Mouse (Mus musculus): ENCODE measurements around the gene Map2. TPM values are rescaled to one million over a fixed set of nuclear protein-coding genes. Genes with fewer than 3 reads are reported as not detected.

Map2 gene
- total RNA-seq, 2 experiments from 2014 or later, result 3.5 to 4.2 TPM

DNA sequence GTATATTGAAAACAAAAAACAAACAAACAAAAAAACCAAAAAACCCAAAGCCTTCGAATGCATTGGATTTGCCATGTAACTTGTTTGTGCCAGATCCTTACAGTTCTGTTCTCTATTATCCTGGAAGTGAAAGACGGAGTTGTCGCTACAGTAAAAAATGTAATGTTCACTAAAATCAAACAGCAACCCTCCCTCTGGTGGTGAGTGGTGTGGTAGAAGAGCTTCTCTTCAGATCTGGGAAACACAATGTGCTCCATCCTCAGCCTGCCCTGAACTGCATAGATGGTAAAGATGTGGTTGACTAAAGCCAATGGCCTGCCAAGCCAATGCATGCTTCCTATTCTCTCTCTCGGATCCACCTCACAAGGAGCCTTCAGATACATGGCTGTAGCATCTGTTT lies 105.1 kb downstream of the Map2 start:
- no peak for DNase-seq

DNA sequence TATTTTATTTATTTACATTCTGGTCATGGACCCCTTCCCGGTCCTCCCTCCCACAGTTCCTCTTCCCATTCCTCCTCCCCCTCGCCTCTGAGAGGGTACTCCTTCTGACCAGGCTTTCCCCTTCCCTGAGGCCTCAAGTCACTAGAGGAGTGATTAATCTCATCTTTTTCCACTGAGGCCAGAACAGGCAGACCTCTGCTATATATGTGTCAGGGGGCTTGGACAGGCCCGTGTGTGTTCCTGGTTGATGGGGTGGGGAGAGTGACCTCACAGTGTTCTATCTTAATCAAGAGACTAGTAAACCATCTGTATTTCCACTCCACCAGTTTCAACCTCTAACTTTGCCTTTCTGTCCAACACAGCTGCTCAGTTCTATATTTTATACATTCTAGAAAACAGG lies 107.4 kb downstream of the Map2 start:
- no peak for DNase-seq
- intact Hi-C loops (cut with DNase I), result no loop called here

More for the DNA sequence above, 105.1 kb downstream of the Map2 start:
- intact Hi-C loops (cut with DNase I), result no loop called here

DNA sequence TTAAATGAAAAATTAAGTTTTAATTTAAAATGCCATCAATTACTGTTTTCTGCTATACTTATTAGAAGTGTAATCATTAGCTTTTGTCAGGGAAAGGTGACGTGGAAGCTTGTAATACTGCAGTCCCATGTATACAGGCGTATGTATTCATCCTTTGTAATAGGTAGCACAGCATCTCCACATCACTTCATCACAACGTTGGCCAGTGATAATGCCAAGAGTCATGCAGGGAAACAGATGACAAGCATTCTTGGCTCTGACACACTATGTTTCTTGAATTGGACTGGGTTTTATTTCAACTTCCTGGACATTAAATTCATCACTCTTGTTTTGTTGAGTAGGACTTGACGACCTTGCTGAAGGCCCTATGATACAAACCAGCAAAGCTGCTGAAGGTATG lies 113.9 kb downstream of the Map2 start:
- intact Hi-C loops (cut with DNase I), result no loop called here
- DNase-seq, result no peak

DNA sequence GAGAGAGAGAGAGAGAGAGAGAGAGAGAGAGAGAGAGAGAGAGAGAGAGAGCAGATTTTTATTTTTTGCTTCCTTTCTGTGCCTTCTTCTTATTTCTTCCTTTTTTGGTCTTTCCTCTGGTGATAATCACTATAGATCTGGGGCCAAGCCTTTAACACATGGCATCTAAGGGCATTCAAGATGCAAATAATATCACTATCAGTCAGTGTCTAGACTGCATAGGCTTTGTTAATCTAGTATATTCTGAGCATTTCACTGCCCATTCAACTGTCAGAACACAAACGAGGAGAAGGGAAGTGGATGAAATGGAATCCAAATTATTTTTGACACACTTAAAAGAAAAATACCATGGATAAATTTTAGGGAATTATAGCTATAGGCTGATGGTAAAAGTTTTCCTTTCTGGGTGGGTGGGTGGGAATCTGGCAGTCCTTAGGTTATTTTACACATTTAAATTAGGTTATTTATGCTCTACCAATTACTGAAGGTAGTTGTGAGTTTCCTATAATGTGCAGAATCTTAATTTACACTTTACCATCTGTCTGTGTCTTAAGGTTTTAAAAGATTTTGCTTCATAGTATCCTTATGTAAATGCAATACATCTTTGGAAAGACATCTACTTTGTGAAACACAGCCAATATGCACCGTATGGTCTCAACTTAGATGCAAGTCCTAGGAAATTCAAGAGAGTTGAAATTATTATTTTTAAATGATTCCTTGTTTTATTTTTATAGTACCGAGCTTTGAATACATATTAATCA lies 117.2 kb downstream of the Map2 start:
- intact Hi-C loops (cut with DNase I), result no loop called here
- no peak for DNase-seq

DNA sequence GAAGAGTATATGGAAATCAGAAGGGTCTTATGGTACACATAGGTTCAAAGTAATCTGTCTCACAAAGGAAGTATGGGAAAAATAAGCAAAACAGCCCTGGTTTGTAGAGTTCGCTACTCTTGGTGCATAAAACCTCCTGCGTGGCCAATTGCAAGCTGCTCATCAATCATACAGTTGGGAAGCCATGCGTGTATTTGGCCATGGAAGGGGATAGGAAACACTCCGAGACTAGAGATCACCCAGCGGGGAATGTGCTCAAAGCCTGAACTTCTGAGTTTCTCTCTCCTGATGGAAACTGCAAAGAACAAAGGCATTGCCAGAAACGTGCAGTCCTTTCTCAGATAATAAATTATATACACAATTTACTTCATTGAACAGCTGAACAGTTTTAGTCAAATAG lies 124.3 kb downstream of the Map2 start:
- intact Hi-C loops (cut with DNase I), result no loop called here
- no peak for DNase-seq

DNA sequence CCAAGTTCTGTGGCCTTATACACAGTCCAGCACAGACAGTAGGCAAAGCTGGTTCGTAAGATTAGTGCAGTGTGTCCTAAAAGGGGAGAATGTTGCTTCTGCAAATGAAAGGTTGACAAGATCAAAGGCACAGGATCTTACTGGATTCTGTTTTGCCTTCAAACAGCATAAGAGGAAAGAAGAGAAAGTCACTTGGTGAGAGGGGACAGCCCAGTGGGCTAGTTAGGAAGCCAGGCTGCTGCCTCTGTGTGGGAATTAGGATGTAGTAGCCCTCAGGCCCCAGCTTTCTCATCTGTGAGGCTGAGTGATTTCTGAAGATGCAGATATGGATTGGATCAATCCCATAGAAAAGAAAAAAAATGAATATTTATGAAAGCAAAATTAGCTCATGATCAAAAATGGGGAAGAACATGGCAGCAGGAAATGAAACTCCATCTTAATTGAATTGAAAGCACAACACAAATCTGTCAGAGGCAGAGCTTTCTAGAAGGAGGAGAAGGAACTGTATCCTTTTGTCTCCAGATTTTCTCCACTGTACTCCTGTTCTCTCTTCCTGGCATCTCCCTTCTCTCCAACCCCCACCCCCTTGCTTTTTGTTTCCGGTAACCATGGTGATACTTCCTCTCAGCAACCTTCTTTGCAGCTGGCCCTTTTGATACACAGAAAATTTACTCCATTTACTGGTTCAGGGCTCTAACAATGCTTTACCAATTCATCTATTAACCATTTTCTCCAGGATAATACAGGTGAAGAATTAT lies 145.5 kb downstream of the Map2 start:
- intact Hi-C loops (cut with DNase I), result no loop called here
- DNase-seq, result no peak

DNA sequence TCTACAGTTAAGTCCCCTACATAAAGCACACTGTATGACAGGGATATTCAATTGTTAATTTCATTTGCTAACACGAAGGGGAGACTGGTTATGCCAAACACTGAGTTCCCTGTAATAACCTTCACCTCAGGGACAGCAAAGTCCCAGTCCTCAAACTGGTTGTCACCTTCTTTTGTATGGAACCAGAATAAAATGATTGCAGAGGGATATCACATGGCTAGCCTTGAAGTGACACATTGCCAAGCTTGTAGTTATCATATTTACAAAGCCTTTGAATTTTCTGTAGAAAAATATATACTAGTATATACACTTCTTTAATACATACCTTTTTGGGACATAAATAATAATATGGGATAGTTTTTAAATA lies 146.0 kb downstream of the Map2 start:
- intact Hi-C loops (cut with DNase I), result no loop called here
- DNase-seq, result no peak

DNA sequence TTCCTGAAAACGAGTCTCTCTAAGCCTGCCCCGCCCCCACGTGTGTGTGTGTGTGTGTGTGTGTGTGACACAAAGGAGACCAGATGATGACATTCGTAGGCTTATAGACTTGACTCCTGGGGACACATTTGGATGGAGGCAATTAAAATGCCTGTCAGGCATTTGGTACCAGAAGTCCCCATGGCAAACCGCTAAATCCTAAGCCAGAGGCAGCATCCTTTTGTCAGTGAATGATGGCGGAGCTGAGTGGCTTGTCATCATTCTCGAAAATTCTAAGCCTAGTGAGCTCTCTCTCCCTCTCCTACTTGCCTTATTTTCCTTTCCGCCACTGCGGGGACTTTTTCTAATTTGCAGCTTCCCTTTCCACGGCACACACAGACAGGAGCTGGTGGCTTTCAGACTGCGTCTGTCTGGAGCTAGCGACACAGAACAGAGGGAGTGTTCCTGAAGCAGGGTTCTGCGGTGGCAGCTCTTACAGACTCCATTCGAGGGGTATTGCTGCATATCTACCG lies 146.6 kb downstream of the Map2 start:
- intact Hi-C loops (cut with DNase I), result no loop called here
- no peak for DNase-seq

DNA sequence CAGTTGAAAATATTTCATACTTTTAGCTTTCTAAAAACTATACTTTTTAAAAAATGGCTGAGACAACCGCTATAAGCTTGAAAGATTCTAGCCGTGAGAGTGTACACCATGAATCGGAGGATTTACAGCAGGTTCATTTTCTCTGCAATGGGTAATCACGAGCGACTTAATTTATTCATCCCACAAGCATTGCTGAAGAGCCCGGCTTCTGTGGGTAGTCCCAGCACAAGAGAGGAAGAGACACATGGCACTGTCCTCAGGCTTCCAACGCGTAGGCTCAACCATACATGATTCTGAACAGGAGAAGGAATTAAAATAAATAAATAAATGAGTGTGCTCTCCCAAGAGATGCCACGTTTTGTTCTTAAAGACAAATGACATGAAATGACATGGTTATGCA lies 148.4 kb downstream of the Map2 start:
- DNase-seq, result no peak
- intact Hi-C loops (cut with DNase I), result no loop called here

DNA sequence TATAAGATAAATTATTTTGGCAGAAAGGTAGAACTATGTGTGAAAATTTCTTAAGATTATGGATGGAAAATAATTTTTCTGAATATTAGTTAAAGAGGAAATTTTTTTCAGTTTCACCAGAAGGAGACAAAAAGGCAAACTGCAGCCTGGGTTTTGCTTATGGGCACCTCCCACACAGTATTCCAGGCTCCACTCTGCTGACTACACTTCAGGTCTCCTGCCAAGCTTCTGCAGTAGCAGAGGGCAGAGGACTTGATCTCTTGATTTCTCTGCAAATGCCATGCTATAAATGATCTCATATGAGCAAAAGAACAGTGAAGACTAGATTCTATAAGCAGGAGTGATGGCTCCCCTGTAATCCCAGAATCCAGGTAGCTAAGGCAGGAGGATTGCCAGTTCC lies 149.9 kb downstream of the Map2 start:
- no peak for DNase-seq
- intact Hi-C loops (cut with DNase I), result no loop called here

DNA sequence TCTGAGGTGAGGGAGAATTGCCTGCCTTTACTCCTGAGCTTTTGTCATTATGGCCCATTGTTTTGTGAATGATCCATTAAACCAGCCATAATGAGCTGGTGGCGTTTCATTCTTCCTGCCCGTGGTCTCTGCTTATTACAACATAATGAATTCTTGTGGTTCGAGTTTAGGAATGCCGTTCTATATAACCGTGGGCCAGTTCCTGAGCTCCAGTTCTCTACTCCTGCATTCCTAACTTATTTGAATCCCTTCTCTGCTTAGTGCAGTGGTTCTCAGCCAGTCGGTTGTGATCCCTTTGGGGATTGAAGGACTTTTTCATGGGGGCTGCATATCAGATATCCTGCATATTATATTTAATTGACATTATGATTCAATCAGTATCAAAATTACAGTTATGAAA lies 153.9 kb downstream of the Map2 start:
- intact Hi-C loops (cut with DNase I), result no loop called here
- no peak for DNase-seq

DNA sequence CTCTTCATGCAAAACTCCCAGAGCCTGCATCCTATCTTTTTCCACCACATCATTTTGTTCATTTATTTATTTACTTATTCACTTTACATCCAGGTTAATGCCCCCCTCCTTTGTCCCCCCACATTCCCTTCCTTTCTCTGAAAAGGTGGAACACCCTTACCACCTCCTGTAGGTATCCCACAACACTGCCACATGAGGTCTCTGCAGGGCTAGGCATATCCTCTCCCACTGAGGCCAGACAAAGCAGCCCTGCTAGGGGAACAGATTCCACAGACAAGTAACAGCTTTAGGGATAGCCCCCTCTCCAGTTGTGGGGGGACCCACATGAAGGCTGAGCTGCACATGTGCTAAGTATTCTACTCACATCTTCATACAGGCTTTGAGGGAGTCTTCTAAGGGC lies 154.5 kb downstream of the Map2 start:
- DNase-seq, result no peak
- intact Hi-C loops (cut with DNase I), result no loop called here

DNA sequence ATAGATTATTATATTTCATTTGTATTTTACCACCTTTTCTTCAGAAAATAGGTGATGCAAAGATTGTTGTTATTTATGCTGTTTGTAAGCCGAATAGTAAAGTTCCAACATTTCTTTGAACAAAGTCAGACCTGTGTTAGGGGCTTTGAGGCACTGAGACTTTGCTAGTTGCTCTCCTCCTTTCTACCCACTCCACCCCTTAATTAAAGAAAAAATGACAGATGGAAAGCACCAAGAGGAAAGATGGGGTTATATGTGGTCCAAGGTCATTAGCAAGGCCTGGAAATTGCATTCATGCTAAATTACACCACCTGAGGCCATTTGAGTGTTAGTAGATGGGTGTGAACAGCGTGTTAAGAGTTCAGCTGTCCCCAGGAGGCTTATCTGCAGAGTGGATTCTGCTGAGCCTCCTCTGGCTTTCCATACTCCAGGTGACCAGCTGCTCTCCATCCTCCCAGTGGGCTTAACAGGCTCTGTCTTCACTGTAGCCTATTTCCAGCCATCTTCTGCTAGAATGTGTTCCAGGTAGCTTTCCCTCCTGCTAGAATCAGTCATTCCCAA lies 160.7 kb downstream of the Map2 start:
- no peak for DNase-seq
- intact Hi-C loops (cut with DNase I), result no loop called here

DNA sequence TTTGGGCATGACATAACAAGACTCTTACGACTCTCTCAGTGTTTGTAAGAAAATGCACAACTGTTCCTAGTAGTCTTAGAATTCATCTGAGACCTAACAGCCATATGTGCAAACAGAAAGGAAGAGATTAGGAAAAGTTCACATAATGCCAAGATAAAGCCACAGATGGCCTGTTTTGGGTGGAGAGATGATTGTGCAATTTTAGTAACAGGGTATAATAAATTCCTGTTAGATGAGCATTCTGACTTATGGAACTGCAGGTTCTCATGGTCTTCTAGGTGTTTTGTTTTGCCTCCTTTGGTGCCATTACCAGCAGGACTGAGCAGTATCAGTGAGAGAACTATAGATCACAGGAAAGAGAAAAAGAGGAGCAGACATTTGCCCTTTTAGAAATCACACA lies 164.1 kb downstream of the Map2 start:
- DNase-seq, result no peak
- intact Hi-C loops (cut with DNase I), result no loop called here

DNA sequence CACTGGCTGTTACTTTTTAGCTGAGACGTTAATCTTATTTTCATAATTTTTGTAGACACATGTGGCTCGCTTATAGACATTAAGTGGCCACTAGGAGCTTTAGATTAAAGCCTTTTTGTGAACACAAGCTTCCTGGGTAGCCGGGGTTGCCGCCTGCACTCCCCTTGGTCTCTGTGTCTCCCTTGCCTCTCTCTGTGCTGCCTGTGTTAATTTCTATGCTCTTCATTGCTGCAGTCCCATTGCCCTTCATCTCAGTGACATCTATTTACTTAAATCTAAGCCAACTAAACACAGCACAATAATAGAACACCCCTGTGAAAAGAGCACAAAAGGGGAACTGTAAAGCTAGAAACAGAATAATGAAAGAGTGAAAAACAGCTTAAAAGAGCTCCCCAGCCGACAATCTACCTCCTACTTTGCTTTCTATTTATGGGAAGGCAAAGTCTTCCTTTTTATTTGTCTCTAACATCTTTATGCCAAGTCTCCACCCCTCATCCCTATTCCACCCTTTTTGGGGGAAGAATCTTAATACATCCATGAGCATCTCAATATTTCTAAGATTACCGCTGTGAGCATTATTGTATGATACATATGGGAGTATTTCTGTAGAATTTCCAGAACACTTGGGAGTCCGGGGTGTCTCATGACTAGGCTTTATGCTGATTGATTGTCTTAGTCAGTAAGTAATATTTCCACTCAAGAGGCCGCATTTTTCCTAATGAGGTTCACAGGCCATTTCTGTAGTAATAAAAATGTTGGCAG lies 173.5 kb downstream of the Map2 start:
- intact Hi-C loops (cut with DNase I), result no loop called here
- no peak for DNase-seq

DNA sequence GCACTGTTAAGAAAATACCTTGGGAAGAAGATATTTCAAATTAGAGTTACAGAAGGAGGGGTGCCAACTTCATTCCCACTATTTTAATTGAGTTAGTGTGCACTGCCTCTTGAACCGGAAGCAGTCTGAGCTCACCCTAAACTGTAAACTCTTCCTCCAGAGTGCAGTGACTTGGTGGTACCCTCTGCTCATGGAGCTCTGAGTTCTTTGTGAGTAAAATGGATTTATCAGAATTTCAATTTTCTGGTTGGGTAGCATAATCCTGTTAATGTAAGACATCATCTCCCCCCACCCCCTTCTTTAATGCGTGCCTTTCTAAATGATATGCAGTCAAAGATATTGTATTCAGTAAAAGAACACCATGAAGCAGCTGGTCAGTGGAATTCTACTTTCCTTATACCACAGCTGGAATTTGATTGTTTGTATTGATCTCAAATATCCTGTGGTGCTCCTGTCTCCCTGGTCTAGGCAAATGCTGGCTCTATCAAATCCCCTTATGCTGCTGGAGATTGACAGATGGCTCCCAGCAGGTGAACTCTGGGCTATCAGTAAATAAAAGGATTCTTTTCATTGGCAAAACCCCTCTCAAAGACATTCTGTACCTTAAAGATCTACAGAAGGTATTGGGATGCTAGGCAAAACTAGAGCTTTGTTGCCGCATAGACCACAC lies 174.2 kb downstream of the Map2 start:
- intact Hi-C loops (cut with DNase I), result no loop called here
- no peak for DNase-seq

DNA sequence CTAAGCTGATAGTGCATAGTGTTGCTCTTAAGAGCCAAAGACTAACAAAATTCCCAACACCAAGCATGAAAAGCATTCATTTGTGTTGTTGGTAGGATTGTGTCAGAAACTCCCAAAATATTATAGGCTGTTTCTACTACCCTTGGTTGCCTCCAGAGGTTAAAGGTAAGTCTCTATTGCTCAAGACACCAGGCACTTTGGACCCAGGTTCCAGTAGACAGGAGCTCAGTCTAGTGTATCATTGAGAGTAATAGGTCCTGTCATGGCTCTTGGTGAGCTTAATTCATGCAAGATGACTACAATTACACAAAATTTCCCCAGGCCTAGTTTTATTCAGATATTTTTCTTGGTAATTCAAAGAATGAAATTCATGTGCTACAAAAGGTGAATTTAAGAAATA lies 176.3 kb downstream of the Map2 start:
- intact Hi-C loops (cut with DNase I), result no loop called here
- no peak for DNase-seq

DNA sequence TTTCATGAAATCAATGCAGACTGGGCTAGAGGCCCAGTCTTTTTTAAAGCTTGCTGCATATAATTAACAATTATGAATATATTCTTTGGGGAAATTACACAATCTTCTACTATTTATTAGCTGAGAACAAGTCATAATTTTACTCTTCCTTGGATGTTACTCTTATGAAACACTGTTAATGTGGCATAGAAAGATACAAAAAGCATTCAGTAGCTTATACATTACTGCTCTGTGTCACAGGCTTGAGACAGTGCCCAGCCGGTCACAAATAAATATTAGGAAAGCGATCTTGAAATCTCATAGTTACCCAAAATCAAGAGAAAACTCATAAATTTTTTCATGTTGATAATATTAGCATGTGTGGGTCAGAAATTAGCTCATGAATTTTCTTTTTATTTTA lies 186.7 kb downstream of the Map2 start:
- no peak for DNase-seq
- intact Hi-C loops (cut with DNase I), result no loop called here

DNA sequence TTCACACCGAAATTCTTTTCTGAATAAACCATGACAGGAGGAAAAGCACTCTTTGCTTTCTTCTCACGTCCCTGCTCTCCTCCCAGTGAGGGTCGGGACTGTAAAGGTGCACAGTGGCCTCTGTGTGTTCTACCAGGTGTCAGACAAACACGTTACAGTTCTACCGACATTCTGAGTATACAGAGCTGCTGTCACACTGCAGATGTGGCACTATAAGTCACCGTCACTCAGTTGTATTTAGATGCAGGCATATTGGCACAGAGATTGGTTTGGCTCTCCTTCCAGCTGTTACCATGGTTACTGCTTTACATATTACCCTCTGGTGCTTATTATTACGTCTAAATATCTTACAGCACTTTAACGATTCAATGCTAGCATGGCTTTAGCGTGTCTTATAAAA lies 188.2 kb downstream of the Map2 start:
- no peak for DNase-seq
- intact Hi-C loops (cut with DNase I), result no loop called here

DNA sequence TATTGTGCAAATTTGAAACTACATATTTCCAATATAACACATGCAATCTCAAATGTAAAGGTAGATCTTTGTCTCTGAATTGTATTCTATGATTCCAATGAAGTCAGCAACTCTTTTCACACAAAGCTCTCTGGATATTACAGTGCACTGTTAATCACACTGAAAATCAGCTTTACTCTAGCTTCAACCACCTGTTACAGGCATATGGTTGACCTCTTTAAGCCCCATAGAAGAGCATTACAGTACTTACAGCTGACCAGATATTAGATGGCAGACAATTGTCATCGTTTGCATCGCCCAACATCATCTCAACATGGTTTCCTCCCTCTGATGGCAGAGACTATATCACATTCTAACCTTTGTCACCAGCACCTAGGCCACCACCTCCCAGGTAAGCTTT lies 189.3 kb downstream of the Map2 start:
- DNase-seq, result no peak
- intact Hi-C loops (cut with DNase I), result no loop called here

DNA sequence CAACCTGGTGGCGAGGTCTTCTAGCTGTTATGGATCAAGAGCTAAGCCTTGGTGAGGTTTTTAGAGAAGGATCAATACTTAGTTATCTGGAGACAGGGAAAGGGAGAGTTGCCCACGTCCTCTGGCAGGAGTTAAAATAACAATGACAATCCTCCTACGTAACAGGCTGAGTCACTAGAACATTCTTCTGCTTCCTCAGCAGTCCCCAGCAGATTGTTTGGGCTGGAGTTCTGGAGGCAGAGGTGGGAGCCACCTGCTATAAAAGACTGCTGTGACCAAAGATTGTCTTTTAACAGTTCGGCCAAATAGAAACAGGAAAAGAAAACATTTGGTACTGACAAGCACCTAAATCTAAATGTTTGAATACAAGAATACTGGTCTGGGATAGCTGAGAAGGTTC lies 190.5 kb downstream of the Map2 start:
- intact Hi-C loops (cut with DNase I), result no loop called here
- no peak for DNase-seq

Data from heart, postnatal 14 days (tissue).